Mouse (Mus musculus) heart, embryonic 10.5 days (tissue): Measurements from ENCODE around the gene Slc9a1. TPM values are rescaled to one million over a fixed set of nuclear protein-coding genes. Genes with fewer than 3 reads are reported as not detected.

Source experiments
- DNase-seq: peaks from one replicate; pipeline ENCODE4 v3.0.0-alpha.2; 2017; ENCODE audit warnings: low spot score
- H3K27ac ChIP-seq: fragments of 300-500 bp; sonication (generic); 2 replicates; pipeline ENCODE4 v1.5.1; 2016; ENCODE audit warnings: mild to moderate bottlenecking
- H3K27me3 ChIP-seq: fragments of 300-500 bp; sonication (generic); 2 replicates; pipeline ENCODE4 v1.6.1; 2016; ENCODE audit warnings: mild to moderate bottlenecking; ENCODE audit not compliant: poor library complexity, insufficient read depth, severe bottlenecking
- H3K36me3 ChIP-seq: fragments of 300-500 bp; sonication (generic); 2 replicates; pipeline ENCODE4 v1.6.1; 2016; ENCODE audit warnings: mild to moderate bottlenecking, moderate library complexity
- H3K4me1 ChIP-seq: fragments of 300-500 bp; sonication (generic); 2 replicates; pipeline ENCODE4 v1.6.1; 2016; ENCODE audit warnings: mild to moderate bottlenecking
- H3K4me3 ChIP-seq: fragments of 300-500 bp; sonication (generic); 2 replicates; pipeline ENCODE4 v1.5.1; 2016; ENCODE audit warnings: mild to moderate bottlenecking, moderate library complexity
- H3K9me3 ChIP-seq: fragments of 300-500 bp; sonication (generic); 2 replicates; pipeline ENCODE4 v1.6.1; 2016; ENCODE audit warnings: mild to moderate bottlenecking, moderate library complexity
- WGBS: fragments of 180-500 bp; shearing (Covaris S2); methylation state at CpG from one replicate; pipeline ENCODE4 v1.1.7; 2016; 5-methylcytosine and 5-hydroxymethylcytosine counted together
- microRNA-seq: library from miRNA; unstranded; fragments of <30 nt; microRNA quantifications from one replicate; pipeline ENCODE4, GENCODE M21; 2017
- polyA plus RNA-seq: library from polyadenylated mRNA; unstranded; fragments of >200 nt; fragmentation: Nextera tagmentation; extraction: Ambion mirVana; gene quantifications from 2 replicates; pipeline ENCODE4 v1.2.1, GENCODE M21; 2016

Slc9a1 gene
- polyA plus RNA-seq, 1 experiment from 2014 or later, result 7.6 TPM

- H3K9me3 ChIP-seq, result no peaks in the 10 kb centered on the region
- H3K36me3 ChIP-seq, result no peaks in the 10 kb centered on the region
- WGBS, result 85% methylated on average over 1 of the region's 1 CpGs
- no peak overlapping the region for H3K4me3 ChIP-seq
- peaks cover 51% of the 10 kb centered on the region for H3K4me1 ChIP-seq
- no peaks in the 10 kb centered on the region for H3K27me3 ChIP-seq
- no peak overlapping the region for H3K27ac ChIP-seq
- no peak for DNase-seq
Observed at GRCm38 (mm10) chr4:133460006-133460405, 90.5 kb downstream of the Slc9a1 start.

- no peak overlapping the region for H3K4me3 ChIP-seq
- no peak overlapping the region for H3K27ac ChIP-seq
- peaks cover 51% of the 10 kb centered on the region for H3K4me1 ChIP-seq
- no peaks in the 10 kb centered on the region for H3K27me3 ChIP-seq
- no peaks in the 10 kb centered on the region for H3K36me3 ChIP-seq
- 40% methylated on average over 5 of the region's 5 CpGs for WGBS
- DNase-seq, result no peak
- no peaks in the 10 kb centered on the region for H3K9me3 ChIP-seq
Observed at GRCm38 (mm10) chr4:133460796-133461325, 91.4 kb downstream of the Slc9a1 start.

- WGBS, result 61% methylated on average over 4 of the region's 4 CpGs
- H3K4me1 ChIP-seq, result peaks cover 50% of the 10 kb centered on the region
- no peaks in the 10 kb centered on the region for H3K36me3 ChIP-seq
- DNase-seq, result no peak
- no peaks in the 10 kb centered on the region for H3K9me3 ChIP-seq
- no peak overlapping the region for H3K4me3 ChIP-seq
- H3K27ac ChIP-seq, result no peak overlapping the region
- no peaks in the 10 kb centered on the region for H3K27me3 ChIP-seq
Observed at GRCm38 (mm10) chr4:133461362-133461761, 91.9 kb downstream of the Slc9a1 start.

- WGBS, result 37% methylated on average over 6 of the region's 6 CpGs
- peak overlapping the region; percentile 79 for H3K27ac ChIP-seq
Observed at GRCm38 (mm10) chr4:133463184-133463583, 93.7 kb downstream of the Slc9a1 start.

GRCm38 (mm10) chr4:133468080-133468479, 98.6 kb downstream of the Slc9a1 start:
- Histone ChIP-seq H3K36me3 (no peaks in the 10 kb centered on the region), H3K4me3 (peak overlapping the region; percentile 69), H3K27ac (peak overlapping the region; percentile 76), H3K4me1 (peaks cover 37% of the 10 kb centered on the region), H3K9me3 (peaks cover 3% of the 10 kb centered on the region; the same call in 1 of the 2 replicates), H3K27me3 (peaks cover 21% of the 10 kb centered on the region)
- under 1% methylated on average over 27 of the region's 27 CpGs for WGBS
- DNase-seq, result peak; percentile 86

More at GRCm38 (mm10) chr4:133463184-133463583, 93.7 kb downstream of the Slc9a1 start:
- peaks cover under 1% of the 10 kb centered on the region; the same call in 1 of the 2 replicates for H3K27me3 ChIP-seq
- H3K36me3 ChIP-seq, result no peaks in the 10 kb centered on the region
- DNase-seq, result no peak
- H3K4me3 ChIP-seq, result no peak overlapping the region
- no peaks in the 10 kb centered on the region for H3K9me3 ChIP-seq
- peaks cover 47% of the 10 kb centered on the region for H3K4me1 ChIP-seq

GRCm38 (mm10) chr4:133469122-133469521, 99.6 kb downstream of the Slc9a1 start:
- no peak for DNase-seq
- Histone ChIP-seq H3K27ac (no peak overlapping the region), H3K4me1 (peaks cover 29% of the 10 kb centered on the region), H3K27me3 (peaks cover 21% of the 10 kb centered on the region), H3K36me3 (no peaks in the 10 kb centered on the region), H3K4me3 (peak overlapping the region; percentile 69), H3K9me3 (peaks cover 3% of the 10 kb centered on the region; the same call in 1 of the 2 replicates)
- WGBS, result 20% methylated on average over 12 of the region's 12 CpGs

- Histone ChIP-seq H3K27me3 (peaks cover 41% of the 10 kb centered on the region), H3K4me1 (peaks cover 21% of the 10 kb centered on the region), H3K27ac (no peak overlapping the region), H3K36me3 (no peaks in the 10 kb centered on the region), H3K9me3 (peaks cover 3% of the 10 kb centered on the region; the same call in 1 of the 2 replicates), H3K4me3 (no peak overlapping the region)
- WGBS, result 78% methylated on average over 7 of the region's 7 CpGs
- DNase-seq, result no peak
Observed at GRCm38 (mm10) chr4:133471135-133471821, 101.8 kb downstream of the Slc9a1 start.

Small RNAs within 50 kb of the gene (microRNA-seq; reads per million reads assigned to microRNA genes)
- gene Mir5122, result 1.3 reads per million

Other genes starting within 250 kb of the Slc9a1 start
- gene Wasf2, start 239.2 kb upstream of the Slc9a1 start, polyA plus RNA-seq, result 51.1 and 58.5 TPM in 2 replicates
- gene Cd164l2, start 157.6 kb upstream of the Slc9a1 start, polyA plus RNA-seq, result 0.39 and 1.3 TPM in 2 replicates
- 0.09 and 0.18 TPM in 2 replicates for gene Gpr3, start 157.2 kb upstream of the Slc9a1 start, polyA plus RNA-seq
- gene Map3k6, start 128.9 kb upstream of the Slc9a1 start, polyA plus RNA-seq, result 2.5 and 3.4 TPM in 2 replicates
- 0.28 and 0.60 TPM in 2 replicates for gene Sytl1, start 106.6 kb upstream of the Slc9a1 start, polyA plus RNA-seq
- gene Tmem222, start 91.9 kb upstream of the Slc9a1 start, polyA plus RNA-seq, result 66.8 and 75.2 TPM in 2 replicates
- gene Wdtc1, start 16.2 kb upstream of the Slc9a1 start, polyA plus RNA-seq, result 13.4 and 14.2 TPM in 2 replicates
- gene Tent5b, start 110.4 kb downstream of the Slc9a1 start, polyA plus RNA-seq, result 0.90 and 1.5 TPM in 2 replicates
- 0.60 and 0.96 TPM in 2 replicates for gene Trnp1, start 128.8 kb downstream of the Slc9a1 start, polyA plus RNA-seq
- gene Kdf1, start 149.3 kb downstream of the Slc9a1 start, polyA plus RNA-seq, result 1.6 and 4.0 TPM in 2 replicates
- 328 and 420 TPM in 2 replicates for gene Nudc, start 176.3 kb downstream of the Slc9a1 start, polyA plus RNA-seq
- gene Nr0b2, start 183.7 kb downstream of the Slc9a1 start, polyA plus RNA-seq, result 4.9 and 8.9 TPM in 2 replicates
- 7.1 and 9.6 TPM in 2 replicates for gene Gpatch3, start 205.0 kb downstream of the Slc9a1 start, polyA plus RNA-seq
- 18.2 and 22.1 TPM in 2 replicates for gene Gpn2, start 214.7 kb downstream of the Slc9a1 start, polyA plus RNA-seq
- gene Sfn, start 232.5 kb downstream of the Slc9a1 start, polyA plus RNA-seq, result 4.3 and 12.9 TPM in 2 replicates